In genomic region chr2:20131792-20132191, GRCm38 (mm10) we compare ENCODE assay signal across 18 mouse cellular contexts.
DNase-seq lines count a peak whose midpoint lies in the region; ATAC-seq and TF ChIP-seq lines count a peak whose summit lies in the region.
"Had no signal": no experiment of that assay in that cellular context is flagged by ENCODE, and none has a peak within 500 bp of the region (broad histone marks: within the 10 kb centered on the region; RNA-seq: fewer than 3 reads in every experiment).

No protein-coding gene starts in this region.

- H3K4me3 ChIP-seq in heart, postnatal 0 days (ENCODE audit: low read depth, low read length): no peak overlapping the region
- H3K4me3 ChIP-seq in lung, postnatal 0 days (ENCODE audit: low read depth, low read length): no peak overlapping the region
- H3K4me3 ChIP-seq: embryonic facial prominence, embryonic 13.5 days; hindbrain, embryonic 13.5 days; intestine, embryonic 15.5 days; limb, embryonic 12.5 days; midbrain, embryonic 13.5 days had no signal

- H3K9ac ChIP-seq in heart, postnatal 0 days (replicated peaks; ENCODE audit: low read depth, low read length): no peak overlapping the region
- no peak overlapping the region for H3K9ac ChIP-seq in lung, postnatal 0 days (replicated peaks; ENCODE audit: low read depth)
- H3K9ac ChIP-seq: embryonic facial prominence, embryonic 13.5 days; hindbrain, embryonic 13.5 days; intestine, embryonic 15.5 days; limb, embryonic 12.5 days; liver, embryonic 14.5 days; midbrain, embryonic 13.5 days had no signal

- H3K36me3 ChIP-seq in heart, postnatal 0 days (replicated peaks; ENCODE audit: control insufficient read depth, insufficient read depth, low read length): no peaks in the 10 kb centered on the region
- no peaks in the 10 kb centered on the region for H3K36me3 ChIP-seq in lung, postnatal 0 days (ENCODE audit: insufficient read depth, low read length)
- H3K36me3 ChIP-seq: embryonic facial prominence, embryonic 13.5 days; G1E; hindbrain, embryonic 13.5 days; intestine, embryonic 15.5 days; limb, embryonic 12.5 days; midbrain, embryonic 13.5 days had no signal

- no peak for DNase-seq in heart, postnatal 0 days (ENCODE audit: low spot score)
- no peak for DNase-seq in heart, adult 11 months
- no peak for DNase-seq in lung, postnatal 0 days (ENCODE audit: low spot score)
- DNase-seq in lung, postnatal 25 days (ENCODE audit: low spot score): no peak
- peak; percentile 77 for DNase-seq in kidney, adult 9 months
- no peak for DNase-seq in retina, postnatal 1 day
- DNase-seq: adrenal gland, postnatal 14 days; cerebellum, adult 9-10 months; thymus, postnatal 36 days had no signal

- ATAC-seq in heart, postnatal 0 days (ENCODE audit: insufficient read depth, low read depth): no peak
- ATAC-seq in lung, postnatal 0 days: no peak
- no peak for ATAC-seq in megakaryocyte, adult 5-6 weeks (ENCODE audit: poor library complexity, severe bottlenecking)
- ATAC-seq: intestine, embryonic 15.5 days; midbrain, embryonic 13.5 days had no signal

- H3K4me1 ChIP-seq in heart, postnatal 0 days (ENCODE audit: control insufficient read depth, insufficient read depth): 0 out of 2 replicates have a peak, but pooled peaks cover 4% of the 10 kb centered on the region
- H3K4me1 ChIP-seq in lung, postnatal 0 days (ENCODE audit: insufficient read depth, low read depth, low read length): no peaks in the 10 kb centered on the region
- H3K4me1 ChIP-seq: embryonic facial prominence, embryonic 13.5 days; hindbrain, embryonic 13.5 days; intestine, embryonic 15.5 days; limb, embryonic 12.5 days; midbrain, embryonic 13.5 days had no signal

- no peaks in the 10 kb centered on the region for H3K27me3 ChIP-seq in heart, postnatal 0 days (ENCODE audit: control insufficient read depth, insufficient read depth, low read length)
- H3K27me3 ChIP-seq in lung, postnatal 0 days (replicated peaks; ENCODE audit: insufficient read depth, low read length): no peaks in the 10 kb centered on the region
- H3K27me3 ChIP-seq: embryonic facial prominence, embryonic 13.5 days; hindbrain, embryonic 13.5 days; intestine, embryonic 15.5 days; limb, embryonic 12.5 days; midbrain, embryonic 13.5 days had no signal

- no peak overlapping the region for H3K4me2 ChIP-seq in heart, postnatal 0 days (ENCODE audit: low read depth, low read length)
- H3K4me2 ChIP-seq in lung, postnatal 0 days (replicated peaks; ENCODE audit: low read depth, low read length): no peak overlapping the region
- H3K4me2 ChIP-seq: embryonic facial prominence, embryonic 13.5 days; hindbrain, embryonic 13.5 days; intestine, embryonic 15.5 days; limb, embryonic 12.5 days; midbrain, embryonic 13.5 days had no signal

- no peaks in the 10 kb centered on the region for H3K9me3 ChIP-seq in heart, postnatal 0 days (replicated peaks; ENCODE audit: control insufficient read depth, low read length)
- H3K9me3 ChIP-seq in lung, postnatal 0 days (ENCODE audit: low read length): no peaks in the 10 kb centered on the region
- H3K9me3 ChIP-seq: embryonic facial prominence, embryonic 13.5 days; G1E; hindbrain, embryonic 13.5 days; intestine, embryonic 15.5 days; limb, embryonic 12.5 days; midbrain, embryonic 13.5 days had no signal

- TF ChIP-seq CTCF in heart, postnatal 0 days (IDR thresholded peaks at IDR 0.05; ENCODE audit: low read depth): peak; percentile 28
- TF ChIP-seq CTCF in lung, postnatal 0 days (IDR thresholded peaks at IDR 0.05): 0 out of 2 replicates have a peak, but pooled peaks have one; percentile 14

- WGBS in heart, postnatal 0 days: 14% methylated on average over 2 of the region's 2 CpGs
- 21% methylated on average over 2 of the region's 2 CpGs for WGBS in lung, postnatal 0 days

- H3K27ac ChIP-seq in heart, postnatal 0 days (ENCODE audit: low read depth): no peak overlapping the region
- H3K27ac ChIP-seq in lung, postnatal 0 days (ENCODE audit: low read length): no peak overlapping the region
- H3K27ac ChIP-seq: embryonic facial prominence, embryonic 13.5 days; hindbrain, embryonic 13.5 days; intestine, embryonic 15.5 days; limb, embryonic 12.5 days; liver, embryonic 14.5 days; macrophage; midbrain, embryonic 13.5 days had no signal

- TF ChIP-seq EP300 in heart, postnatal 0 days (IDR thresholded peaks at IDR 0.05; ENCODE audit: low read depth): no peak
- no peak for TF ChIP-seq EP300 in lung, postnatal 0 days (IDR thresholded peaks at IDR 0.05)
